Mouse (Mus musculus) MEL (cell line): ENCODE data around the gene Atp1b3.

Experiments
- BHLHE40 ChIP-seq: IDR thresholded peaks from 2 replicates; pipeline ENCODE4 v1.6.1; 2012; ENCODE audit warnings: low read depth, mild to moderate bottlenecking, inconsistent platforms, low read length, improper control_type of control experiment, borderline replicate concordance
- CHD2 ChIP-seq: IDR thresholded peaks from 2 replicates; pipeline ENCODE4 v1.6.1; 2011; ENCODE audit warnings: low read length, improper control_type of control experiment
- CTCF ChIP-seq, 3 experiments: IDR thresholded peaks in 2 of 3; conservative IDR thresholded peaks in 1 of 3; 2 replicates each; pipeline ENCODE4 v1.5.1; 2011 to 2012; ENCODE audit warnings: low read length in 3 of 3, low read depth in 2 of 3, mild to moderate bottlenecking in 2 of 3, improper control_type of control experiment in 1 of 3, inconsistent platforms in 1 of 3, mixed read lengths in 1 of 3, moderate library complexity in 1 of 3; ENCODE audit not compliant: control insufficient read depth in 1 of 3, insufficient read depth in 1 of 3, poor library complexity in 1 of 3, severe bottlenecking in 1 of 3
- EP300 ChIP-seq, 2 experiments: IDR thresholded peaks; 2 replicates each; pipeline ENCODE4 v1.6.1; 2011; ENCODE audit warnings: improper control_type of control experiment in 2 of 2, low read length in 2 of 2, low read depth in 1 of 2, mild to moderate bottlenecking in 1 of 2
- MAX ChIP-seq: IDR thresholded peaks from 2 replicates; pipeline ENCODE4 v1.6.1; 2011; ENCODE audit warnings: low read length, improper control_type of control experiment
- MEF2A ChIP-seq: IDR thresholded peaks from 2 replicates; pipeline ENCODE4 v1.6.1; 2014; ENCODE audit warnings: low read depth, mild to moderate bottlenecking, inconsistent platforms, low read length, improper control_type of control experiment; ENCODE audit not compliant: poor library complexity, insufficient replicate concordance, severe bottlenecking; ENCODE audit errors: extremely low read depth
- POLR2A ChIP-seq, 2 experiments: IDR thresholded peaks; 2 replicates each; pipeline ENCODE4 v1.6.1; 2011 to 2012; ENCODE audit warnings: low read length in 2 of 2, mild to moderate bottlenecking in 2 of 2, control low read depth in 1 of 2, improper control_type of control experiment in 1 of 2, low read depth in 1 of 2, moderate library complexity in 1 of 2; ENCODE audit not compliant: control insufficient read depth in 1 of 2, insufficient read depth in 1 of 2, poor library complexity in 1 of 2
- RAD21 ChIP-seq: IDR thresholded peaks from 2 replicates; pipeline ENCODE4 v1.6.1; 2011; ENCODE audit warnings: mild to moderate bottlenecking, low read depth, low read length, improper control_type of control experiment
- RCOR1 ChIP-seq: IDR thresholded peaks from 2 replicates; pipeline ENCODE4 v1.6.1; 2012; ENCODE audit warnings: low read depth, mild to moderate bottlenecking, inconsistent platforms, low read length, improper control_type of control experiment
- TBP ChIP-seq: IDR thresholded peaks from 2 replicates; pipeline ENCODE4 v1.8.0; 2011; ENCODE audit warnings: low read depth, low read length, improper control_type of control experiment
- TCF12 ChIP-seq: IDR thresholded peaks from 2 replicates; pipeline ENCODE4 v1.6.1; 2014; ENCODE audit warnings: low read depth, mild to moderate bottlenecking, inconsistent platforms, low read length, improper control_type of control experiment, moderate library complexity
- USF2 ChIP-seq, 2 experiments: IDR thresholded peaks; 2 replicates each; pipeline ENCODE4 v1.6.1; 2011 to 2012; ENCODE audit warnings: improper control_type of control experiment in 2 of 2, low read length in 2 of 2, borderline replicate concordance in 1 of 2, inconsistent platforms in 1 of 2, low read depth in 1 of 2, mild to moderate bottlenecking in 1 of 2; ENCODE audit not compliant: insufficient read depth in 1 of 2
- ZC3H11A ChIP-seq: IDR thresholded peaks from 2 replicates; pipeline ENCODE4 v1.6.1; 2012; ENCODE audit warnings: low read depth, mild to moderate bottlenecking, inconsistent platforms, low read length, improper control_type of control experiment
- ZMIZ1 ChIP-seq: IDR thresholded peaks from 2 replicates; pipeline ENCODE4 v1.6.1; 2012; ENCODE audit warnings: low read depth, mild to moderate bottlenecking, inconsistent platforms, low read length, improper control_type of control experiment, moderate library complexity

- TF ChIP-seq CTCF (IDR thresholded peaks at IDR 0.05 in 2 of 3, conservative IDR thresholded peaks at IDR 0.05 in 1 of 3; ENCODE audit: control insufficient read depth in 1 of 3, insufficient read depth in 1 of 3, low read depth in 2 of 3, low read length in 3 of 3, poor library complexity in 1 of 3, severe bottlenecking in 1 of 3) (no peak), MAX (no peak), TBP (no peak), ZC3H11A (no peak), POLR2A (IDR thresholded peaks at IDR 0.05; ENCODE audit: control insufficient read depth in 1 of 2, insufficient read depth in 1 of 2, low read depth in 1 of 2, low read length in 2 of 2, poor library complexity in 1 of 2) (no peak), RAD21 (no peak), BHLHE40 (no peak), TCF12 (no peak), CHD2 (no peak), MEF2A (no peak), ZMIZ1 (no peak), EP300 (IDR thresholded peaks at IDR 0.05; ENCODE audit: low read depth in 1 of 2, low read length in 2 of 2) (no peak), USF2 (IDR thresholded peaks at IDR 0.05; ENCODE audit: borderline replicate concordance in 1 of 2, insufficient read depth in 1 of 2, low read depth in 1 of 2, low read length in 2 of 2) (no peak), RCOR1 (no peak)
These were observed 41.7 kb downstream of the Atp1b3 start for GRCm38 (mm10) chr9:96322411-96323152.
